Mouse (Mus musculus): ENCODE measurements around the gene Olfr845. TPM values are rescaled to one million over a fixed set of nuclear protein-coding genes. Genes with fewer than 3 reads are reported as not detected.

Gene Olfr845
- not detected for total RNA-seq (2021)
- long read RNA-seq, experiment 1: 0 reads
- long read RNA-seq, experiment 2: 0 reads

GRCm38 (mm10) chr9:19336157-19336556 is at the start of gene Olfr845:
Olfr845 (plus strand) TSS chr9:19336457.
- intact Hi-C loops (cut with DNase I): no loop called here
- DNase-seq (ENCODE audit: low spot score in 2 of 2): no peak

GRCm38 (mm10) chr9:19316047-19316446 is 20.2 kb upstream of the Olfr845 start, which contains the start of gene Olfr844:
Olfr844 (plus strand) TSS chr9:19316347.
- intact Hi-C loops (cut with DNase I): no loop called here
- DNase-seq (ENCODE audit: low spot score in 2 of 2): no peak

GRCm38 (mm10) chr9:19363905-19364304 is 27.6 kb downstream of the Olfr845 start, which contains the start of gene Olfr846:
Olfr846 (minus strand) TSS chr9:19364005.
- intact Hi-C loops (cut with DNase I): no loop called here
- no peak for DNase-seq (ENCODE audit: low spot score in 2 of 2)

- no peak for DNase-seq (ENCODE audit: low spot score in 2 of 2)
- intact Hi-C loops (cut with DNase I): no loop called here
Measured at GRCm38 (mm10) chr9:19378569-19378968, 42.3 kb downstream of the Olfr845 start, which contains the start of gene Olfr847. Olfr847 (minus strand) TSS chr9:19378669.

Other genes with a start within 250 kb of the Olfr845 start
- not detected for gene Olfr836, start 216.1 kb upstream of the Olfr845 start, total RNA-seq (2021)
- not detected for gene Olfr837, start 200.1 kb upstream of the Olfr845 start, total RNA-seq (2021)
- under 1 TPM; 0.07 to 0.08 TPM for gene Olfr839-ps1, start 159.1 kb upstream of the Olfr845 start, total RNA-seq (2021)
- not detected for gene Olfr843, start 84.5 kb upstream of the Olfr845 start, total RNA-seq (2021)
- gene Olfr844, start 20.1 kb upstream of the Olfr845 start, total RNA-seq (2021): not detected
- gene Olfr846, start 27.5 kb downstream of the Olfr845 start, total RNA-seq (2021): not detected
- gene Olfr847, start 42.2 kb downstream of the Olfr845 start, total RNA-seq (2021): not detected
- gene Olfr849, start 103.8 kb downstream of the Olfr845 start, total RNA-seq (2021): not detected
- gene Olfr850, start 141.8 kb downstream of the Olfr845 start, total RNA-seq (2021): not detected
- gene Olfr851, start 156.8 kb downstream of the Olfr845 start, total RNA-seq (2021): not detected
- not detected for gene Olfr853, start 204.6 kb downstream of the Olfr845 start, total RNA-seq (2021)
- not detected for gene Olfr854, start 230.9 kb downstream of the Olfr845 start, total RNA-seq (2021)
- gene Olfr855, start 246.2 kb downstream of the Olfr845 start, total RNA-seq (2021): not detected

Measured in left cerebral cortex, postnatal 14 days (tissue).